Mouse (Mus musculus) liver, adult 2 months (tissue): ENCODE measurements at regions not wholly inside any gene's neighbourhood (a gene's known extent, or its start where the extent isn't known, plus 50 kb on each side); places are given as distances from the start of the nearest gene placed in this dataset.

Experiments
- DNase-seq: peaks from one replicate; pipeline ENCODE4 v3.0.0-alpha.2; 2011; ENCODE audit warnings: low read depth, low spot score; ENCODE audit errors: extremely low read depth
- H3K27ac ChIP-seq: fragments of 200-500 bp; replicated peaks from 2 replicates; pipeline ENCODE4 v1.5.1; 2012; ENCODE audit warnings: low read depth, mild to moderate bottlenecking, control low read depth, inconsistent platforms, low read length; ENCODE audit not compliant: insufficient read depth
- H3K27me3 ChIP-seq: fragments of 200-500 bp; 2 replicates; pipeline ENCODE4 v1.6.1; 2012; ENCODE audit warnings: mild to moderate bottlenecking, moderate library complexity, low read length, inconsistent platforms; ENCODE audit not compliant: control insufficient read depth, insufficient read depth
- H3K36me3 ChIP-seq: fragments of 200-500 bp; 2 replicates; pipeline ENCODE4 v1.6.1; 2012; ENCODE audit warnings: low read length, inconsistent platforms; ENCODE audit not compliant: control insufficient read depth, insufficient read depth
- H3K4me1 ChIP-seq: fragments of 200-500 bp; 2 replicates; pipeline ENCODE4 v1.6.1; 2011; ENCODE audit warnings: low read length; ENCODE audit not compliant: control insufficient read depth, insufficient read depth
- H3K4me3 ChIP-seq: fragments of 200-500 bp; 2 replicates; pipeline ENCODE4 v1.5.1; 2011; ENCODE audit warnings: low read depth, mild to moderate bottlenecking, control low read depth, low read length, moderate library complexity; ENCODE audit not compliant: insufficient read depth
- H3K79me2 ChIP-seq: fragments of 200-500 bp; 2 replicates; pipeline ENCODE4 v1.6.1; 2012; ENCODE audit warnings: inconsistent platforms, mild to moderate bottlenecking, low read length, moderate library complexity; ENCODE audit not compliant: control insufficient read depth, insufficient read depth
- H3K9ac ChIP-seq: fragments of 200-500 bp; 2 replicates; pipeline ENCODE4 v1.6.1; 2012; ENCODE audit warnings: low read depth, mild to moderate bottlenecking, control low read depth, inconsistent platforms, low read length
- CTCF ChIP-seq: fragments of 200-500 bp; IDR thresholded peaks from 2 replicates; pipeline ENCODE4 v1.5.1; 2011; ENCODE audit warnings: low read depth, low read length, control low read depth
- POLR2A ChIP-seq: fragments of 200-500 bp; IDR thresholded peaks from 2 replicates; pipeline ENCODE4 v1.6.1; 2011; ENCODE audit warnings: low read length, control low read depth; ENCODE audit not compliant: insufficient read depth; ENCODE audit errors: extremely low read depth
- WGBS: fragments of 180-500 bp; shearing (Covaris S2); methylation state at CpG from one replicate; pipeline ENCODE4 v1.1.7; 2018; 5-methylcytosine and 5-hydroxymethylcytosine counted together

GRCm38 (mm10) chr6:94795442-94795841 lies 95.5 kb upstream of the Lrig1 start:
- 86% methylated on average over 4 of the region's 4 CpGs for WGBS

GRCm38 (mm10) chr6:94793555-94793954 lies 93.6 kb upstream of the Lrig1 start:
- H3K4me3 ChIP-seq: no peak overlapping the region
- H3K9ac ChIP-seq: no peak overlapping the region
- no peaks in the 10 kb centered on the region for H3K4me1 ChIP-seq
- DNase-seq: peak; percentile 93
- no peaks in the 10 kb centered on the region for H3K79me2 ChIP-seq
- TF ChIP-seq POLR2A (no peak), CTCF (no peak)
- H3K27me3 ChIP-seq: no peaks in the 10 kb centered on the region
- H3K27ac ChIP-seq: 0 out of 2 replicates have a peak overlapping the region, but pooled peaks have one; percentile 4
- H3K36me3 ChIP-seq: no peaks in the 10 kb centered on the region
- WGBS: 16% methylated on average over 6 of the region's 6 CpGs

More at GRCm38 (mm10) chr6:94795442-94795841, 95.5 kb upstream of the Lrig1 start:
- H3K36me3 ChIP-seq: no peaks in the 10 kb centered on the region
- H3K4me1 ChIP-seq: no peaks in the 10 kb centered on the region
- no peak overlapping the region for H3K9ac ChIP-seq
- H3K4me3 ChIP-seq: no peak overlapping the region
- no peaks in the 10 kb centered on the region for H3K79me2 ChIP-seq
- no peak for DNase-seq
- TF ChIP-seq POLR2A (no peak), CTCF (no peak)
- H3K27ac ChIP-seq: no peak overlapping the region
- no peaks in the 10 kb centered on the region for H3K27me3 ChIP-seq

- WGBS: 89% methylated on average over 4 of the region's 4 CpGs
- no peak for TF ChIP-seq POLR2A
- TF ChIP-seq CTCF: no peak
- Histone ChIP-seq H3K27me3 (no peaks in the 10 kb centered on the region), H3K36me3 (no peaks in the 10 kb centered on the region), H3K79me2 (no peaks in the 10 kb centered on the region), H3K9ac (no peak overlapping the region), H3K4me1 (no peaks in the 10 kb centered on the region), H3K4me3 (no peak overlapping the region), H3K27ac (no peak overlapping the region)
- DNase-seq: no peak
These were observed 92.4 kb upstream of the Lrig1 start for GRCm38 (mm10) chr6:94792312-94792711.

DNA sequence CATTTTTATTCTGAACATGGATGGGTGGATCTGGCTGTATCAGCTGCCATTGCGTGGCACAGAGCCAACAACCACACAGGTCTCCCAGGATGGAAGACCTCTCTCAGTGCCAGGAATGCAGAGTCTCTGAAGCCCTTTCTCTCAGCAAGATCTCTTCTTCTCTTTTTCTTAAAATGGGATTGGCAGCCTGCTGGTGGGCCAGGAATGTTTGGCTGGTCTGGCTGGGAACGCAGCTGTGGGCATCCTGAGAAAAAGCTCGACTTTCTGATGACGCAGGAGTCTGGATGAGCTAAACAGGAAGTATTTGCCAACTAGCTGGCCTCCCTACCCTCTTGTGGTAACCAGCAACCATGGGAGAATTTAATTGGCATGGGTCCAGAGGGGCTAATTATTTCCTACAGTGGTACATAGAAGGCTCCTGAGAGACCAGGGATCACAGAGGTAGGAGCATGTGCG lies 89.4 kb upstream of the Lrig1 start:
- H3K36me3 ChIP-seq: no peaks in the 10 kb centered on the region
- no peak overlapping the region for H3K4me3 ChIP-seq
- no peaks in the 10 kb centered on the region for H3K4me1 ChIP-seq
- H3K79me2 ChIP-seq: no peaks in the 10 kb centered on the region
- H3K27me3 ChIP-seq: no peaks in the 10 kb centered on the region
- H3K9ac ChIP-seq: no peak overlapping the region
- no peak overlapping the region for H3K27ac ChIP-seq
- no peak for DNase-seq
- 67% methylated on average over 5 of the region's 5 CpGs for WGBS
- no peak for TF ChIP-seq POLR2A
- no peak for TF ChIP-seq CTCF

DNA sequence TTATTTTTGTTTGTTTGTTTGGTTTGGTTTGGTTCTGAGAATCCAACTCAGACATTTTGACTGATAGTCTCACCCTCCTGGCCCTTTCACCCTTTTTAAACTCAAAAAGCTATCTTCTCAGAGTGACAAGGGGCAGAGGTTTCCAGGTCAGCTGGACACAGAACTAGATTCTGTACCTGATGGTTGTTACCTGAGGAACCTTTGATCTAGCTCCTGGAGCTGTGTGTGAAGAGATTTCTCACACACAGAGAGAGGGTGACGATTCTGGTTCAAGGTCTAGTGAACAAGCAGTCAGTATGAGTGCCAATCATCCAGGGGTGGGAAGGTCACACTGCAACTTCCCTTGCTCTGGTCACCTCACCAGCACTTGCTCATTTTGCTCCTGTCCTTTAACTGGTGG lies 83.5 kb upstream of the Lrig1 start:
- peak; percentile 90 for DNase-seq
- 12% methylated on average over 1 of the region's 1 CpGs for WGBS
- no peak overlapping the region for H3K9ac ChIP-seq
- H3K27me3 ChIP-seq: no peaks in the 10 kb centered on the region
- no peaks in the 10 kb centered on the region for H3K79me2 ChIP-seq
- no peak overlapping the region; the same call in 1 of the 2 replicates for H3K27ac ChIP-seq
- peaks cover 9% of the 10 kb centered on the region; the same call in 1 of the 2 replicates for H3K4me1 ChIP-seq
- no peak for TF ChIP-seq POLR2A
- TF ChIP-seq CTCF: no peak
- H3K36me3 ChIP-seq: no peaks in the 10 kb centered on the region
- no peak overlapping the region for H3K4me3 ChIP-seq

- no peaks in the 10 kb centered on the region for H3K79me2 ChIP-seq
- peak; percentile 42 for DNase-seq
- TF ChIP-seq POLR2A (no peak), CTCF (no peak)
- peaks cover 9% of the 10 kb centered on the region; the same call in 1 of the 2 replicates for H3K4me1 ChIP-seq
- H3K27me3 ChIP-seq: no peaks in the 10 kb centered on the region
- no peak overlapping the region for H3K9ac ChIP-seq
- peak overlapping the region; percentile 57 for H3K27ac ChIP-seq
- no peaks in the 10 kb centered on the region for H3K36me3 ChIP-seq
- H3K4me3 ChIP-seq: no peak overlapping the region
- WGBS: 67% methylated on average over 4 of the region's 4 CpGs
These were observed 80.7 kb upstream of the Lrig1 start for GRCm38 (mm10) chr6:94780621-94781020.
